Mouse (Mus musculus): Measurements from ENCODE around the gene Olfr145. TPM values are rescaled to one million over a fixed set of nuclear protein-coding genes. Genes with fewer than 3 reads are reported as not detected.
A peak's percentile ranks its signal among the peaks of the same experiment; 100 is the strongest.

The Olfr145 gene
- polyA plus RNA-seq, 1 experiment from 2014 or later: 0.04 TPM

- Histone ChIP-seq H3K27ac (replicated peaks; ENCODE audit: low read depth, low read length) (no peak overlapping the region), H3K9me3 (replicated peaks; ENCODE audit: control insufficient read depth, low read length) (no peaks in the 10 kb centered on the region), H3K4me2 (ENCODE audit: low read depth, low read length) (no peak overlapping the region), H3K36me3 (replicated peaks; ENCODE audit: control insufficient read depth, insufficient read depth, low read depth, low read length) (no peaks in the 10 kb centered on the region), H3K9ac (replicated peaks; ENCODE audit: low read length) (no peak overlapping the region), H3K4me3 (ENCODE audit: low read depth, low read length) (no peak overlapping the region), H3K4me1 (ENCODE audit: control insufficient read depth, insufficient read depth, low read length) (no peaks in the 10 kb centered on the region), H3K27me3 (ENCODE audit: control insufficient read depth, insufficient read depth, low read length) (no peaks in the 10 kb centered on the region)
- DNase-seq (ENCODE audit: low spot score): no peak
- WGBS: 64% methylated on average over 3 of the region's 3 CpGs
- no peak for ATAC-seq (replicated peaks; ENCODE audit: insufficient number of reproducible peaks, low FRiP score, low TSS enrichment, low read depth)
Observed at GRCm38 (mm10) chr9:37905555-37905954, 9.0 kb downstream of the Olfr145 start.

- H3K27me3 ChIP-seq (ENCODE audit: control insufficient read depth, insufficient read depth, low read length): no peaks in the 10 kb centered on the region
- H3K9me3 ChIP-seq (replicated peaks; ENCODE audit: control insufficient read depth, low read length): no peaks in the 10 kb centered on the region
- WGBS: 78% methylated on average over 2 of the region's 2 CpGs
- no peak for DNase-seq (ENCODE audit: low spot score)
- H3K9ac ChIP-seq (replicated peaks; ENCODE audit: low read length): no peak within 1 kb of the TSS
- no peak within 1 kb of the TSS for H3K27ac ChIP-seq (replicated peaks; ENCODE audit: low read depth, low read length)
- no peak within 1 kb of the TSS for H3K4me2 ChIP-seq (ENCODE audit: low read depth, low read length)
- no peaks in the 10 kb centered on the region for H3K4me1 ChIP-seq (ENCODE audit: control insufficient read depth, insufficient read depth, low read length)
- no peak for ATAC-seq (replicated peaks; ENCODE audit: insufficient number of reproducible peaks, low FRiP score, low TSS enrichment, low read depth)
- no peak within 1 kb of the TSS for H3K4me3 ChIP-seq (ENCODE audit: low read depth, low read length)
- H3K36me3 ChIP-seq (replicated peaks; ENCODE audit: control insufficient read depth, insufficient read depth, low read depth, low read length): no peaks in the 10 kb centered on the region
Observed at GRCm38 (mm10) chr9:37917540-37917939, 21.0 kb downstream of the Olfr145 start, which contains the start of gene Olfr878. Gene Olfr878, plus strand, starts transcription at chr9:37917840.

DNA sequence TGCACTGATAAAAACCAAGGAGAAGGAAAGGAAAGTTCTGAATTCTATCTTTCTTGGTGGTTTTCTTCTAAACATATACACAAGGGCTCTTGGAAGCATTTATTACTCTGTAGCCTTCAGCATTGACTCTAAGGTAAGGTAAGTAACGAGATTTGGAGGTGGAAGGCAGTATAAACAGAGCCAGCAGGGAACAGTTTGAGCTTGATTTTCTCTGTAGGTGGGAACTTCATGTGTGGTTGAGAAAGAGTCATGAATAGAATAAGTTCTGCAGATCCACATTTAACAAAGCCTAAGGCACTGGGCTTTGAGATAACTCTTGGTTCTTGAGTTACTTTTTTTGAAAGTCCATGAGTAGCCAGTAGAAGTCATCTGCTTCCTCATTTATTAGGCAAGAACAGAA lies 21.5 kb downstream of the Olfr145 start:
- Histone ChIP-seq H3K4me3 (ENCODE audit: low read depth, low read length) (no peak overlapping the region), H3K4me1 (ENCODE audit: control insufficient read depth, insufficient read depth, low read length) (no peaks in the 10 kb centered on the region), H3K4me2 (ENCODE audit: low read depth, low read length) (no peak overlapping the region), H3K9me3 (replicated peaks; ENCODE audit: control insufficient read depth, low read length) (no peaks in the 10 kb centered on the region), H3K27ac (replicated peaks; ENCODE audit: low read depth, low read length) (no peak overlapping the region), H3K36me3 (replicated peaks; ENCODE audit: control insufficient read depth, insufficient read depth, low read depth, low read length) (no peaks in the 10 kb centered on the region), H3K27me3 (ENCODE audit: control insufficient read depth, insufficient read depth, low read length) (no peaks in the 10 kb centered on the region), H3K9ac (replicated peaks; ENCODE audit: low read length) (no peak overlapping the region)
- ATAC-seq (replicated peaks; ENCODE audit: insufficient number of reproducible peaks, low FRiP score, low TSS enrichment, low read depth) (no peak), DNase-seq (ENCODE audit: low spot score) (no peak)
- WGBS: 50% methylated on average over 1 of the region's 1 CpGs

DNA sequence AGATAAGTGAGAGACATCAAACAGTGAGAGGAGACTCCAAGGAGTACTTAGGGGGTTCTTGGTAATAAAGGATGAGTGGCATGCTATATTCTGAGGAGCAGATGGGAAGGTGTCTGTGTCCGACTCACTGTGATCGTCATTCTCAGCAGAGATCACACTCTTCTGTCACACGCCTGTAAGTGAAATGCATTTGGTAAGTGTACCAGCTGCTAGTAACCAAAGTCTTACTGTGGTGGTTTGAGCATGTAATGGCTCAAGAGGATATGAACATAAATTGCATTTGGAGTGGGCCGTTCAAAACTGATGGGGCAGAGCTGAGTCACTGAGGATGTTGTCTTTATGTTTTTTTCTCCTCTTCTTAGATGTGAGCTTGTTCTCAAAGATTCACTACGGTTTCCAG lies 27.7 kb downstream of the Olfr145 start:
- no peak for DNase-seq (ENCODE audit: low spot score)
- Histone ChIP-seq H3K9ac (replicated peaks; ENCODE audit: low read length) (no peak overlapping the region), H3K4me2 (ENCODE audit: low read depth, low read length) (no peak overlapping the region), H3K27me3 (ENCODE audit: control insufficient read depth, insufficient read depth, low read length) (no peaks in the 10 kb centered on the region), H3K36me3 (replicated peaks; ENCODE audit: control insufficient read depth, insufficient read depth, low read depth, low read length) (no peaks in the 10 kb centered on the region), H3K27ac (replicated peaks; ENCODE audit: low read depth, low read length) (no peak overlapping the region), H3K9me3 (replicated peaks; ENCODE audit: control insufficient read depth, low read length) (no peaks in the 10 kb centered on the region), H3K4me3 (ENCODE audit: low read depth, low read length) (no peak overlapping the region), H3K4me1 (ENCODE audit: control insufficient read depth, insufficient read depth, low read length) (no peaks in the 10 kb centered on the region)
- 85% methylated on average over 5 of the region's 5 CpGs for WGBS
- ATAC-seq (replicated peaks; ENCODE audit: insufficient number of reproducible peaks, low FRiP score, low TSS enrichment, low read depth): no peak

GRCm38 (mm10) chr9:37925445-37925844 lies 28.9 kb downstream of the Olfr145 start:
- H3K27ac ChIP-seq (replicated peaks; ENCODE audit: low read depth, low read length): no peak overlapping the region
- H3K4me2 ChIP-seq (ENCODE audit: low read depth, low read length): no peak overlapping the region
- no peaks in the 10 kb centered on the region for H3K9me3 ChIP-seq (replicated peaks; ENCODE audit: control insufficient read depth, low read length)
- no peaks in the 10 kb centered on the region for H3K4me1 ChIP-seq (ENCODE audit: control insufficient read depth, insufficient read depth, low read length)
- H3K36me3 ChIP-seq (replicated peaks; ENCODE audit: control insufficient read depth, insufficient read depth, low read depth, low read length): no peaks in the 10 kb centered on the region
- WGBS: 68% methylated on average over 2 of the region's 2 CpGs
- no peaks in the 10 kb centered on the region for H3K27me3 ChIP-seq (ENCODE audit: control insufficient read depth, insufficient read depth, low read length)
- H3K9ac ChIP-seq (replicated peaks; ENCODE audit: low read length): no peak overlapping the region
- H3K4me3 ChIP-seq (ENCODE audit: low read depth, low read length): no peak overlapping the region
- ATAC-seq (replicated peaks; ENCODE audit: insufficient number of reproducible peaks, low FRiP score, low TSS enrichment, low read depth): no peak
- no peak for DNase-seq (ENCODE audit: low spot score)

DNA sequence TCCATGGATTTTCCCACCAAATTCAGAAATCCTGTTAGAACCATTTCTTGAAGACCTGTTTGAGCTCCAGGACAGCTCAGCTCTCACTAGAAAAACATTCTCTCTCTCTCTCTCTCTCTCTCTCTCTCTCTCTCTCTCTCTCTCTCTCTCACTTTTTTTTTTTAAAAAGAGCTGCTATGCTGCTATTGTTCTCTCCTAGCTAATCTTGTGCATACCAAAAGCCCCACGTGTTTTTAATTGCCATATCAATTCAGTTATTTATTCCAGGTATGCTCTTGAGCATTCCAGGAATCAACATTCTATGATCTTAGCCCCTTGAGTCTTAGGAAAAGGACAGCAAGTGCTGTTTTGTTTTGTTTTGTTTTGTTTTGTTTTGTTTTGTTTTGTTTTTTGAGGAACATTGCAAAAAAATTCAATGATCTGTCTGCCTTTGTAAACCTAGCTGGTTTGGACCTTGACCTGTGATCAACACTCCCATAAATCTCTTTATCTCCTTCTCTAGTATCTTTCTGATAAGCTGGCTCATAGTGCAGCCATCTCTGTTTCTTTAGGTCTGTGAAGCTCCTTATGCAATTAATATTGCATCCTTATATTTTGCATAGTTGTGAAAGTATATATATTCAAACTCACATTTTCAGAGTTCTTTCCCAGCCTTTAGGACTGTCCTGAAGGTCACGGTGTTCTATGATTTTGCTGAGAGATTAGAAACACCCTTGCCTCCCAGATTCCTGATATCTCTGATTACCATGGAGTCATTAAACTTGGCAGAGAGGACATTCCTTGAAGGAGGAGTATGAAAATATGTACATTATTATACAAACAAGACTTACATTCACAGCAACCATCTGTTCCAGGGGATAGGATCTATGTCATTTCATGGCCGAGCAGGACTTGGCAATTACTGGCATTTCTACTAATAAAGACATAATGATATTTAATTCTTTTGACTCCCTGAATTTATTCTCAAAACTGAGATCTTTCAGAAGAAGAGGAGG lies 29.8 kb downstream of the Olfr145 start:
- no peaks in the 10 kb centered on the region for H3K27me3 ChIP-seq (ENCODE audit: control insufficient read depth, insufficient read depth, low read length)
- 58% methylated on average over 3 of the region's 3 CpGs for WGBS
- DNase-seq (ENCODE audit: low spot score): no peak
- no peaks in the 10 kb centered on the region for H3K9me3 ChIP-seq (replicated peaks; ENCODE audit: control insufficient read depth, low read length)
- no peak overlapping the region for H3K4me2 ChIP-seq (ENCODE audit: low read depth, low read length)
- H3K36me3 ChIP-seq (replicated peaks; ENCODE audit: control insufficient read depth, insufficient read depth, low read depth, low read length): no peaks in the 10 kb centered on the region
- H3K4me1 ChIP-seq (ENCODE audit: control insufficient read depth, insufficient read depth, low read length): no peaks in the 10 kb centered on the region
- no peak overlapping the region for H3K4me3 ChIP-seq (ENCODE audit: low read depth, low read length)
- no peak overlapping the region for H3K9ac ChIP-seq (replicated peaks; ENCODE audit: low read length)
- no peak for ATAC-seq (replicated peaks; ENCODE audit: insufficient number of reproducible peaks, low FRiP score, low TSS enrichment, low read depth)
- H3K27ac ChIP-seq (replicated peaks; ENCODE audit: low read depth, low read length): no peak overlapping the region

GRCm38 (mm10) chr9:37932519-37932918 lies 36.0 kb downstream of the Olfr145 start:
- Histone ChIP-seq H3K4me1 (ENCODE audit: control insufficient read depth, insufficient read depth, low read length) (no peaks in the 10 kb centered on the region), H3K27ac (replicated peaks; ENCODE audit: low read depth, low read length) (no peak overlapping the region), H3K36me3 (replicated peaks; ENCODE audit: control insufficient read depth, insufficient read depth, low read depth, low read length) (no peaks in the 10 kb centered on the region), H3K4me3 (ENCODE audit: low read depth, low read length) (no peak overlapping the region), H3K27me3 (ENCODE audit: control insufficient read depth, insufficient read depth, low read length) (no peaks in the 10 kb centered on the region), H3K9ac (replicated peaks; ENCODE audit: low read length) (no peak overlapping the region), H3K9me3 (replicated peaks; ENCODE audit: control insufficient read depth, low read length) (no peaks in the 10 kb centered on the region), H3K4me2 (ENCODE audit: low read depth, low read length) (no peak overlapping the region)
- ATAC-seq (replicated peaks; ENCODE audit: insufficient number of reproducible peaks, low FRiP score, low TSS enrichment, low read depth): 0 out of 2 replicates have a peak, but pooled peaks have one; percentile 52
- peak; percentile 83 for DNase-seq (ENCODE audit: low spot score)
- 3% methylated on average over 11 of the region's 11 CpGs for WGBS

- Histone ChIP-seq H3K27me3 (ENCODE audit: control insufficient read depth, insufficient read depth, low read length) (no peaks in the 10 kb centered on the region), H3K4me1 (ENCODE audit: control insufficient read depth, insufficient read depth, low read length) (no peaks in the 10 kb centered on the region), H3K27ac (replicated peaks; ENCODE audit: low read depth, low read length) (no peak overlapping the region), H3K36me3 (replicated peaks; ENCODE audit: control insufficient read depth, insufficient read depth, low read depth, low read length) (no peaks in the 10 kb centered on the region), H3K4me2 (ENCODE audit: low read depth, low read length) (no peak overlapping the region), H3K9ac (replicated peaks; ENCODE audit: low read length) (no peak overlapping the region), H3K9me3 (replicated peaks; ENCODE audit: control insufficient read depth, low read length) (no peaks in the 10 kb centered on the region), H3K4me3 (ENCODE audit: low read depth, low read length) (no peak overlapping the region)
- DNase-seq (ENCODE audit: low spot score): no peak
- no peak for ATAC-seq (replicated peaks; ENCODE audit: insufficient number of reproducible peaks, low FRiP score, low TSS enrichment, low read depth)
Observed at GRCm38 (mm10) chr9:37934146-37934545, 37.6 kb downstream of the Olfr145 start.
